Mouse (Mus musculus) heart, postnatal 0 days (tissue): Measurements from ENCODE around the gene Adam1a. TPM values are rescaled to one million over a fixed set of nuclear protein-coding genes. Genes with fewer than 3 reads are reported as not detected.

Source experiments
- ATAC-seq: fragments of 200-750 bp; cut with Nextera tagmentation; 2 replicates; pipeline ENCODE4 v1.8.0; 2017; ENCODE audit warnings: low read depth, moderate number of reproducible peaks, moderate library complexity; ENCODE audit not compliant: insufficient read depth
- DNase-seq: peaks from one replicate; pipeline ENCODE4 v3.0.0-alpha.2; 2016; ENCODE audit warnings: low spot score
- H3K27ac ChIP-seq: fragments of 300-500 bp; sonication (generic); 2 replicates; pipeline ENCODE4 v1.5.1; 2014; ENCODE audit warnings: low read depth, mild to moderate bottlenecking
- H3K27me3 ChIP-seq: fragments of 300-500 bp; sonication (generic); 2 replicates; pipeline ENCODE4 v1.6.1; 2014; ENCODE audit warnings: low read length, mixed read lengths; ENCODE audit not compliant: control insufficient read depth, insufficient read depth
- H3K36me3 ChIP-seq: fragments of 300-500 bp; sonication (generic); replicated peaks from 2 replicates; pipeline ENCODE4 v1.6.1; 2014; ENCODE audit warnings: low read length, mixed read lengths; ENCODE audit not compliant: control insufficient read depth, insufficient read depth
- H3K4me1 ChIP-seq: fragments of 300-500 bp; sonication (generic); 2 replicates; pipeline ENCODE4 v1.6.1; 2014; ENCODE audit warnings: antibody characterized with exemption; ENCODE audit not compliant: control insufficient read depth, insufficient read depth
- H3K4me2 ChIP-seq: fragments of 300-500 bp; sonication (generic); 2 replicates; pipeline ENCODE4 v1.6.1; 2014; ENCODE audit warnings: low read depth, mild to moderate bottlenecking, low read length, moderate library complexity
- H3K4me3 ChIP-seq: fragments of 300-500 bp; sonication (generic); 2 replicates; pipeline ENCODE4 v1.5.1; 2014; ENCODE audit warnings: low read depth, low read length
- H3K9ac ChIP-seq: fragments of 300-500 bp; sonication (generic); replicated peaks from 2 replicates; pipeline ENCODE4 v1.6.1; 2014; ENCODE audit warnings: low read depth, low read length, mixed read lengths
- H3K9me3 ChIP-seq: fragments of 300-500 bp; sonication (generic); replicated peaks from 2 replicates; pipeline ENCODE4 v1.6.1; 2016; ENCODE audit warnings: low read length; ENCODE audit not compliant: control insufficient read depth
- CTCF ChIP-seq: IDR thresholded peaks from 2 replicates; pipeline ENCODE4 v1.5.1; 2016; ENCODE audit warnings: antibody characterized with exemption, control low read depth, low read depth
- EP300 ChIP-seq: IDR thresholded peaks from 2 replicates; pipeline ENCODE4 v1.6.1; 2016; ENCODE audit warnings: antibody characterized with exemption, low read depth
- WGBS: fragments of 180-500 bp; shearing (Covaris S2); extraction: QIAGEN DNeasy Blood & Tissue Kit; methylation state at CpG from one replicate; pipeline ENCODE4 v1.1.7; 2014; 5-methylcytosine and 5-hydroxymethylcytosine counted together
- polyA plus RNA-seq: library from polyadenylated mRNA; unstranded; fragments of >200 nt; fragmentation: Nextera tagmentation; extraction: Ambion mirVana; gene quantifications from 2 replicates; pipeline ENCODE4 v1.2.1, GENCODE M21; 2015
- total RNA-seq: library from RNA; depleted of rRNA; stranded (reverse); fragments of >200 nt; gene quantifications from 2 replicates; pipeline ENCODE4 v1.2.3, GENCODE M21; 2014; ENCODE audit warnings: low replicate concordance; rRNA removed

The Adam1a gene
- total and polyA plus RNA-seq, 2 experiments from 2014 or later = 0.44 to 4.1 TPM

- DNase-seq (peak; percentile 69), ATAC-seq (no peak)
- Histone ChIP-seq H3K9me3 (no peaks in the 10 kb centered on the region), H3K4me3 (no peak overlapping the region), H3K4me2 (no peak overlapping the region), H3K27me3 (no peaks in the 10 kb centered on the region), H3K36me3 (no peaks in the 10 kb centered on the region), H3K27ac (no peak overlapping the region), H3K9ac (no peak overlapping the region), H3K4me1 (no peaks in the 10 kb centered on the region)
- peak; percentile 86 for TF ChIP-seq CTCF
- no peak for TF ChIP-seq EP300
- WGBS = 32% methylated on average over 3 of the region's 3 CpGs
Measured at GRCm38 (mm10) chr5:121477680-121478079, 67.6 kb downstream of the Adam1a start.

- DNase-seq (no peak), ATAC-seq (no peak)
- H3K27me3 ChIP-seq = no peaks in the 10 kb centered on the region
- H3K4me2 ChIP-seq = no peak overlapping the region
- no peaks in the 10 kb centered on the region for H3K4me1 ChIP-seq
- no peak overlapping the region for H3K9ac ChIP-seq
- no peak overlapping the region for H3K27ac ChIP-seq
- TF ChIP-seq EP300 = no peak
- TF ChIP-seq CTCF = no peak
- 68% methylated on average over 1 of the region's 1 CpGs for WGBS
- H3K4me3 ChIP-seq = no peak overlapping the region
- H3K9me3 ChIP-seq = no peaks in the 10 kb centered on the region
- H3K36me3 ChIP-seq = no peaks in the 10 kb centered on the region
Measured at GRCm38 (mm10) chr5:121476040-121476439, 69.2 kb downstream of the Adam1a start.

- no peaks in the 10 kb centered on the region for H3K9me3 ChIP-seq
- TF ChIP-seq EP300 = no peak
- TF ChIP-seq CTCF = no peak
- no peak overlapping the region for H3K4me3 ChIP-seq
- 64% methylated on average over 7 of the region's 7 CpGs for WGBS
- no peaks in the 10 kb centered on the region for H3K4me1 ChIP-seq
- no peak overlapping the region for H3K4me2 ChIP-seq
- H3K27ac ChIP-seq = no peak overlapping the region
- no peak for ATAC-seq
- no peaks in the 10 kb centered on the region for H3K36me3 ChIP-seq
- DNase-seq = no peak
- H3K27me3 ChIP-seq = no peaks in the 10 kb centered on the region
- H3K9ac ChIP-seq = no peak overlapping the region
Measured at GRCm38 (mm10) chr5:121474610-121475009, 70.7 kb downstream of the Adam1a start.

GRCm38 (mm10) chr5:121472411-121472810 is 72.9 kb downstream of the Adam1a start:
- WGBS = 85% methylated on average over 2 of the region's 2 CpGs
- no peaks in the 10 kb centered on the region for H3K27me3 ChIP-seq

GRCm38 (mm10) chr5:121469566-121469965 is 75.7 kb downstream of the Adam1a start:
- Histone ChIP-seq H3K36me3 (no peaks in the 10 kb centered on the region), H3K4me3 (no peak overlapping the region), H3K9me3 (no peaks in the 10 kb centered on the region), H3K9ac (no peak overlapping the region), H3K27me3 (no peaks in the 10 kb centered on the region), H3K4me1 (no peaks in the 10 kb centered on the region), H3K27ac (no peak overlapping the region), H3K4me2 (no peak overlapping the region)
- 23% methylated on average over 3 of the region's 3 CpGs for WGBS
- TF ChIP-seq CTCF (no peak), EP300 (no peak)
- ATAC-seq (no peak), DNase-seq (no peak)

More at GRCm38 (mm10) chr5:121472411-121472810, 72.9 kb downstream of the Adam1a start:
- no peak overlapping the region for H3K4me3 ChIP-seq
- DNase-seq (no peak), ATAC-seq (no peak)
- H3K4me1 ChIP-seq = no peaks in the 10 kb centered on the region
- H3K4me2 ChIP-seq = no peak overlapping the region
- H3K9me3 ChIP-seq = no peaks in the 10 kb centered on the region
- no peak overlapping the region for H3K27ac ChIP-seq
- no peak overlapping the region for H3K9ac ChIP-seq
- TF ChIP-seq EP300 (no peak), CTCF (no peak)
- H3K36me3 ChIP-seq = no peaks in the 10 kb centered on the region

Other genes with a start within 250 kb of the Adam1a start
- 83.8 and 113 TPM in 2 replicates for gene Trafd1, start 159.8 kb downstream of the Adam1a start, total RNA-seq
- 67.2 and 67.7 TPM in 2 replicates for gene Trafd1, start 159.8 kb downstream of the Adam1a start, polyA plus RNA-seq
- gene Naa25, start 147.5 kb downstream of the Adam1a start, total RNA-seq = 15.8 and 16.6 TPM in 2 replicates
- 19.9 and 21.4 TPM in 2 replicates for gene Naa25, start 147.5 kb downstream of the Adam1a start, polyA plus RNA-seq
- 6.5 and 11.5 TPM in 2 replicates for gene Tmem116, start 93.6 kb downstream of the Adam1a start, total RNA-seq
- 7.0 and 7.5 TPM in 2 replicates for gene Tmem116, start 93.6 kb downstream of the Adam1a start, polyA plus RNA-seq
- gene Erp29, start 93.0 kb downstream of the Adam1a start, total RNA-seq = 32.5 and 55.4 TPM in 2 replicates
- gene Erp29, start 93.0 kb downstream of the Adam1a start, polyA plus RNA-seq = 89.3 and 96.5 TPM in 2 replicates
- gene Adam1b, start 42.0 kb downstream of the Adam1a start, total RNA-seq = not detected in 2 replicates
- gene Adam1b, start 42.0 kb downstream of the Adam1a start, polyA plus RNA-seq = 0.14 TPM in 2 replicates
- 0.11 and 0.15 TPM in 2 replicates for gene Gm42878, start within 50 bp of the Adam1a start, total RNA-seq
- gene Gm42878, start within 50 bp of the Adam1a start, polyA plus RNA-seq = not detected in 2 replicates
- 61.7 and 65.2 TPM in 2 replicates for gene Mapkapk5, start 423 bp upstream of the Adam1a start, total RNA-seq
- gene Mapkapk5, start 423 bp upstream of the Adam1a start, polyA plus RNA-seq = 30.6 and 31.0 TPM in 2 replicates
- 101 and 114 TPM in 2 replicates for gene Aldh2, start 48.3 kb upstream of the Adam1a start, total RNA-seq
- gene Aldh2, start 48.3 kb upstream of the Adam1a start, polyA plus RNA-seq = 126 and 127 TPM in 2 replicates
- 12.3 and 17.3 TPM in 2 replicates for gene Acad12, start 73.5 kb upstream of the Adam1a start, total RNA-seq
- gene Acad12, start 73.5 kb upstream of the Adam1a start, polyA plus RNA-seq = 6.9 and 8.8 TPM in 2 replicates
- 3.7 and 6.1 TPM in 2 replicates for gene Acad10, start 115.0 kb upstream of the Adam1a start, total RNA-seq
- 1.8 and 2.2 TPM in 2 replicates for gene Acad10, start 115.0 kb upstream of the Adam1a start, polyA plus RNA-seq
- gene Brap, start 115.1 kb upstream of the Adam1a start, total RNA-seq = 32.9 and 38.0 TPM in 2 replicates
- 20.7 and 23.2 TPM in 2 replicates for gene Brap, start 115.1 kb upstream of the Adam1a start, polyA plus RNA-seq
- 41.2 and 53.7 TPM in 2 replicates for gene Atxn2, start 165.9 kb upstream of the Adam1a start, total RNA-seq
- 36.8 and 41.7 TPM in 2 replicates for gene Atxn2, start 165.9 kb upstream of the Adam1a start, polyA plus RNA-seq